Mouse (Mus musculus) embryonic facial prominence, embryonic 14.5 days (tissue): Measurements from ENCODE around the gene Adamts6. TPM values are rescaled to one million over a fixed set of nuclear protein-coding genes. Genes with fewer than 3 reads are reported as not detected.

Source experiments
- ATAC-seq: fragments of 200-750 bp; cut with Nextera tagmentation; 2 replicates; pipeline ENCODE4 v1.8.0; 2017; ENCODE audit warnings: low read depth, moderate number of reproducible peaks, moderate TSS enrichment
- DNase-seq: peaks from one replicate; pipeline ENCODE4 v3.0.0-alpha.2; 2015; ENCODE audit warnings: low spot score
- H3K27ac ChIP-seq: fragments of 300-500 bp; sonication (generic); replicated peaks from 2 replicates; pipeline ENCODE4 v1.5.1; 2014; ENCODE audit warnings: low read depth, mild to moderate bottlenecking, low read length, moderate library complexity
- H3K27me3 ChIP-seq: fragments of 300-500 bp; sonication (generic); replicated peaks from 2 replicates; pipeline ENCODE4 v1.6.1; 2014; ENCODE audit warnings: low read length; ENCODE audit not compliant: control insufficient read depth, insufficient read depth
- H3K36me3 ChIP-seq: fragments of 300-500 bp; sonication (generic); 2 replicates; pipeline ENCODE4 v1.6.1; 2014; ENCODE audit warnings: low read length, mixed read lengths; ENCODE audit not compliant: control insufficient read depth, insufficient read depth
- H3K4me1 ChIP-seq: fragments of 300-500 bp; sonication (generic); 2 replicates; pipeline ENCODE4 v1.6.1; 2014; ENCODE audit warnings: antibody characterized with exemption, low read length; ENCODE audit not compliant: control insufficient read depth, insufficient read depth
- H3K4me2 ChIP-seq: fragments of 300-500 bp; sonication (generic); 2 replicates; pipeline ENCODE4 v1.6.1; 2014; ENCODE audit warnings: low read depth, mild to moderate bottlenecking, low read length, moderate library complexity, mixed read lengths
- H3K4me3 ChIP-seq: fragments of 300-500 bp; sonication (generic); 2 replicates; pipeline ENCODE4 v1.5.1; 2014; ENCODE audit warnings: low read depth, mild to moderate bottlenecking, low read length
- H3K9ac ChIP-seq: fragments of 300-500 bp; sonication (generic); 2 replicates; pipeline ENCODE4 v1.6.1; 2014; ENCODE audit warnings: low read depth, mild to moderate bottlenecking, low read length, moderate library complexity, mixed read lengths
- H3K9me3 ChIP-seq: fragments of 300-500 bp; sonication (generic); 2 replicates; pipeline ENCODE4 v1.6.1; 2016; ENCODE audit warnings: low read length; ENCODE audit not compliant: control insufficient read depth
- WGBS: fragments of 180-500 bp; shearing (Covaris S2); extraction: QIAGEN DNeasy Blood & Tissue Kit; methylation state at CpG from one replicate; pipeline ENCODE4 v1.1.7; 2014; 5-methylcytosine and 5-hydroxymethylcytosine counted together
- polyA plus RNA-seq: library from polyadenylated mRNA; unstranded; fragments of >200 nt; fragmentation: Nextera tagmentation; extraction: Ambion mirVana; gene quantifications from 2 replicates; pipeline ENCODE4 v1.2.1, GENCODE M21; 2014

The Adamts6 gene
- 3.1 and 4.5 TPM in 2 replicates for polyA plus RNA-seq

DNA sequence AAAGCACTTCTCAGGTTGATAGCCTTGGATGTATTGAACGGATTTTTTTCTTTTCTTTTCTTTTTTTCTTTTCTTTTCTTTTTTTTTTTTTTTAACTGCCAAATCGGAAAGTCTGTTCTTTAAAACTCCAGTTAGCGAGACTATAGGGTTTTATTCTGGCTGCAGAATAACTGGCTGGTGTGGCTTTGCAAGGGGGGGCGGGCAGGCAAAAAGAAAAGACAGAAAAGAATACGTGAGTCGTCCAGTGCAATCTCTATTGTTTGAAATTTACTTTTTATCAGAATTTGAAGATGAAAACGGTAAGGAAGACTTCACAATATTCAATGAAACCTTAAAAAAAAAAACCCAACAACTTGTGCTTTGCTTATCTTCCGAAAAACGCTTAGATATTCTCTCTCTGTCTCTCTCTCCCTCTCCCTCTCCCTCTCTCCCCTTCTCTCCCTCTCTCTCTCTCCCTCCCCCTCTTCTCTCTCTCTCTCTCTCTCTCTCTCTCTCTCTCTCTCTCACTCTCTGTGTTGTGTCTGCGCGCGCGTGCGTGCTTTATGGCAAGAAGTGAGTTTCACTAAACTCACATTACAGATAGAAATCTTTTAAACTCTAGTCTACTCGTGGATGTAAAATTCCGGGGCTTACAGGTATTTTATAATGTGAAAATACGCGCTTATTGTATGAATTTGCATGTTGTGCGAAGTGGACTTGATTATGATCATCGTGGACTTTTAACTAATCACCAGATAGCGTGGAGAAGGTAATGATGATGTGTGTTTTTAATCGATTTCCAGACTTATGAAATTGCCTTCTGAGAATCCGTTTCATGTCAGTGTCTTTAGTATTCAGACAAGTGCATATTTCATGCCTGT lies at the start of gene Adamts6:
Gene Adamts6 (plus strand): TSS at position 470 of the 860 bp plus-strand sequence.
- H3K27me3 ChIP-seq: no peaks in the 10 kb centered on the region
- H3K36me3 ChIP-seq: no peaks in the 10 kb centered on the region
- no peak for ATAC-seq
- peak within 1 kb of the TSS; percentile 82 for H3K27ac ChIP-seq
- no peaks in the 10 kb centered on the region for H3K4me1 ChIP-seq
- under 1% methylated on average over 23 of the region's 23 CpGs for WGBS
- H3K9me3 ChIP-seq: no peaks in the 10 kb centered on the region
- H3K9ac ChIP-seq: peak within 1 kb of the TSS; percentile 63
- H3K4me3 ChIP-seq: peak within 1 kb of the TSS; percentile 39
- peak within 1 kb of the TSS; percentile 62 for H3K4me2 ChIP-seq
- DNase-seq: peak; percentile 56

DNA sequence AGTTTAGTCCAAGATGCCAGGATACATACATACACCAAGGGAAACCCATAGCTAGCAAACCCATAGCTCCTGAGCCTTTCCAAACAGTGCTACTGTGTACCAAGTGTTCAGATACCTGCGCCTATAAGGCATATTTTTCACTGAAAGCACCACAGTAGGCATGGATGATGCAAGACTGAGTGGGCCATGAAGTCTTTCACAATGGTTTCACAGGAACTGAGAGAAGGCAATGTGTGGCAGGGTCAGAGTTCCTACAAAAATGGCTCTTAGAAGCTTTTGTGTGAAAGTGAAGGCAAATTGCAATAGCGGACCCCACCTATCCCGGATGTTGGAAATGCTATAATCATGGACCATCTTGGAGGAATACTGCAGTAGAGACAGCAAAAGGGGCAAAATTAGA lies 28.6 kb upstream of the Adamts6 start:
- Histone ChIP-seq H3K4me1 (no peaks in the 10 kb centered on the region), H3K27me3 (no peaks in the 10 kb centered on the region), H3K36me3 (no peaks in the 10 kb centered on the region), H3K4me2 (no peak overlapping the region), H3K4me3 (no peak overlapping the region), H3K9me3 (0 out of 2 replicates have a peak, but pooled peaks cover 4% of the 10 kb centered on the region), H3K27ac (no peak overlapping the region), H3K9ac (no peak overlapping the region)
- WGBS: 87% methylated on average over 3 of the region's 3 CpGs
- DNase-seq (no peak), ATAC-seq (no peak)

DNA sequence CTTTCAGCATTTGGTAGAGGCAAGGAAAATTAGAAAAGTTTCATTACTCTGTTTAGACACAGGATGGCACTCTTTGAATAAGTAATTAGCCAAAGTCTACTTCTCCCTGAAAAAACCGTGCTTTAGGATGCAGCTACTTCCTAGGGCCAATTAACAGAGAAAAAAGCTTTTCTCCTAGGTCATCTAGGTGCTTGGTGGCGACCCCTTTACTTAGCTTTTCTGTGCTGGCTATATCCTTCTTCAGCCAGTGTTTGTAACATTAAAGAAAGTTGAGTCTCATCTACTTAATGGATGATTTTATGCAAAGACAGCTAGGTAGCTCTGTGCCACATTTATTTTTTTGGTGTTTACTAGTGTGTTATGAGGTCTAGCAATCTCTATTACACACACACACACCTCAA lies 2.6 kb upstream of the Adamts6 start:
- peak overlapping the region; percentile 62; the same call in 1 of the 2 replicates for H3K4me2 ChIP-seq
- H3K36me3 ChIP-seq: no peaks in the 10 kb centered on the region
- H3K27ac ChIP-seq: peak overlapping the region; percentile 82; the same call in 1 of the 2 replicates
- ATAC-seq: no peak
- no peak overlapping the region for H3K9ac ChIP-seq
- 3% methylated on average over 2 of the region's 2 CpGs for WGBS
- DNase-seq: peak; percentile 78
- H3K27me3 ChIP-seq: no peaks in the 10 kb centered on the region
- no peaks in the 10 kb centered on the region for H3K9me3 ChIP-seq
- no peaks in the 10 kb centered on the region for H3K4me1 ChIP-seq
- 0 out of 2 replicates have a peak overlapping the region, but pooled peaks have one; percentile 39 for H3K4me3 ChIP-seq

DNA sequence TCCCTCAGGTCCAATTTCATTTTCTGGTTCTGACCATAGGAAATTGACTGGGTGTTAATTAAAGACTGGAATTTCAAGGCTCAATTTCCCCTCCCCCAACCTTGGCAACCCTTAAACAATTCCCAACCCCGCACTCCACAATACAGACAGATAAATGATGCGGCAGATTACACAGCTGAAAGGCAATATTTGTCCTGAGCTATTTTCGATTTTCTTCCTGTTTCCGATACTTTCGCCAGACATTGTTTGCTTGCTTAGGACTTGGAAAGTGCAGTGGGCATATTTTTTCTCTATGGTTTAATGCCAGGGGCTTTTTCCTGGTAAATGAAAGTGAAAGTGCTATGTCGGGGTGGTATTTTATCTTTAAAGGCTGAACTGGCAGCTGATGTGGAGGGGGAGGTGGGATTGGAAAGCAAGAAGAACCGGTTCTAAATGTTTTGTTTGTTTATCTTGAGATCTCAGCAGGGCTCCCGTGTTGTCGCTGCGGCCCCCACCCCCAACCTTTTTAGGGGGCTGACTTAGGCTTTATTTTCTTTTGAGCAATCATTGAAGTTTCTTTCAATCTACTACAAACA lies 1.8 kb upstream of the Adamts6 start:
- Histone ChIP-seq H3K9ac (peak overlapping the region; percentile 63), H3K9me3 (no peaks in the 10 kb centered on the region), H3K4me3 (peak overlapping the region; percentile 39), H3K27ac (peak overlapping the region; percentile 82), H3K4me1 (no peaks in the 10 kb centered on the region), H3K36me3 (no peaks in the 10 kb centered on the region), H3K4me2 (peak overlapping the region; percentile 62), H3K27me3 (no peaks in the 10 kb centered on the region)
- ATAC-seq (no peak), DNase-seq (peak; percentile 54)
- WGBS: 1% methylated on average over 10 of the region's 10 CpGs

DNA sequence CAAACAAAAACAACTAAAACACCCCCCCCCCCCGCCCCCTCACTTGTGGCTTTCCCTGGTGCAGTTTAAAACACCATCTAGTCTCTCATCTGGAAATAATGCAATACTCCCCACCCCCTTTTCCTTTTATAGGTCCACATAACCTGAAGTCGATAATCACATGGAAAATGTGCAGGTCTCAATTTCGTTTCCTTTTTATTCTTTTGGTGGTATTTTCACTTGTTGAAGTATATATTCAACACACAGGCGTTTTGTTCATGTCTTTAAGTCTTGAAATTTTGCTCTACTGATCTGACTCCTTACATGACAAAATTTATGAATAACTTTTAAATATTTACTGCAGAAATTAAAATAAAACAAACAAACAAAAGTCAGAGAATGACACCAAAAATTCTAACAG lies 1.3 kb upstream of the Adamts6 start:
- H3K27me3 ChIP-seq: no peaks in the 10 kb centered on the region
- ATAC-seq: no peak
- H3K4me2 ChIP-seq: peak overlapping the region; percentile 62
- no peaks in the 10 kb centered on the region for H3K36me3 ChIP-seq
- peak overlapping the region; percentile 63 for H3K9ac ChIP-seq
- peak; percentile 43 for DNase-seq
- H3K27ac ChIP-seq: peak overlapping the region; percentile 82
- peak overlapping the region; percentile 39 for H3K4me3 ChIP-seq
- no peaks in the 10 kb centered on the region for H3K9me3 ChIP-seq
- under 1% methylated on average over 4 of the region's 4 CpGs for WGBS
- H3K4me1 ChIP-seq: no peaks in the 10 kb centered on the region

DNA sequence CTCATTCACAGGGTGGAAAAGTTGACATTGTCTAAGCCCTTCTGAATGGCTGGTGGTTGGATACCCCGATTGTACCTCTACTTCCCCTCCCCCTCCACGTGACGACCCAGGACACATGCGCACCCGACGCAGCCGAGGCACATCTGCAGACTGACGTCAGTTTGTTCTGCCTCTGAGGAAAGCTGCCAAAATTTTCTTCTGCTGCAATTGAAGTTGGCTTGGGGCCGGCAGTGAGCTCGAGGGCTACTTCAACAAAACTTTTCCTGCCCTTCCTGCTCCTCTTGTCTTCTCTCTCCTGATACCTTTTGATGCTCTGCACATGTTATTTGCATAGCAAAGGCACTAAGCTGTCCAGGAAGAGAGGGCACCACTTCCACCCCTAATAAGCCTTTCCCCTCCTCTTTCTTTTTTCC lies 732 bp upstream of the Adamts6 start:
- Histone ChIP-seq H3K4me3 (peak overlapping the region; percentile 39), H3K27ac (peak overlapping the region; percentile 82), H3K9me3 (no peaks in the 10 kb centered on the region), H3K4me2 (peak overlapping the region; percentile 62), H3K9ac (peak overlapping the region; percentile 63), H3K4me1 (no peaks in the 10 kb centered on the region), H3K27me3 (no peaks in the 10 kb centered on the region), H3K36me3 (no peaks in the 10 kb centered on the region)
- 0% methylated on average over 10 of the region's 10 CpGs for WGBS
- ATAC-seq (peak; percentile 95), DNase-seq (peak; percentile 99)

DNA sequence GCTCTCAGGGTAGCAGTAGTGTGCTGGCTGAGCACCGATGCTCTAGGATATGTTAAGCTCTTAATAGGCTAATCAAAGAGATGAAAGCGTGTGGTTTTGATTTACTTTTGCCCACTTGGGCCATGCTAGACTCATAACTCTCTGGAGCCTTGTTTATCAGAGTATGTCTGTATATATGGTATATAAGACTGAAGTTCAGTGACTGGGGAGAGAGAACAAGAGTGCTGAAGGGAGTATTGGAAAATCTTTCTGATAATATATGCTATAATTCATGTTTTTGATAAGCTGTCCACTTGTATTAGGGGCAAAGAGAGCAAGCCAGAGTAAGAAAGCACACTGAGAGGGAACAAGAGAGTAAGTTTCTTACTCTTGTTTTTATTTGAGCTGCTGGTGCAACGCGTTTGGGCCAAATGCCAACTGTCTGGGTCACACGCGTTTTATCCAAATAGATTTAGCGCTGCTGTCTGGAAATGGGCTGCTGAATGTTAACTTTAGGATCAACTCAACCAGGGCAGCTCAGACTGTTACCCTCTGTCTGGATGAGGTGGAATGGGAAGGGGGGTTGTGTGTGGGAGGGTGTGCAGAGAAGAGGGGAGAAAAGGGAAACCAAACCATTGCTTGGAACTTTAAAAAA lies 708 bp downstream of the Adamts6 start:
- Histone ChIP-seq H3K9ac (peak overlapping the region; percentile 63), H3K4me3 (peak overlapping the region; percentile 39), H3K4me1 (no peaks in the 10 kb centered on the region), H3K9me3 (no peaks in the 10 kb centered on the region), H3K27ac (peak overlapping the region; percentile 82), H3K27me3 (no peaks in the 10 kb centered on the region), H3K36me3 (no peaks in the 10 kb centered on the region), H3K4me2 (peak overlapping the region; percentile 62)
- ATAC-seq (peak; percentile 62), DNase-seq (peak; percentile 91)
- 0% methylated on average over 7 of the region's 7 CpGs for WGBS

DNA sequence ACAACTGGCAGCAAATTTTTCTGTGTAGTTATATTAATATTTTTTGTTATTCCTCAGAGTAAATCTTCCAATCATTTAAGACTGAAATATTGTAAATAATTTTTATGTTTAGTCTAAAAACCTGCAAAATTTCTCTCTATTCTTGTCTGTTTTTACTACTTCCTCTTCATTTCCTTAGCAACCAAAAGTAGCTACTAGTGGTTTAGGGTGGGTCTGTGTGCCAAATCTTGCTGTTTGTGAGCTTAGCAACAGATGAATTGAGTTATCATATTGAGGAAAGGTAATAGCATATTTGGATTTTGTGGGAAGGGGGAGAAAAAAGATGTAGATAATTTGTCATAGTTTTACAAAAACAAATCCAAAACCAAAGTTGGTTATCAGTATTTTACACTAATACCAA lies 1.5 kb downstream of the Adamts6 start:
- no peaks in the 10 kb centered on the region for H3K36me3 ChIP-seq
- H3K4me2 ChIP-seq: peak overlapping the region; percentile 62
- no peaks in the 10 kb centered on the region for H3K9me3 ChIP-seq
- H3K4me3 ChIP-seq: peak overlapping the region; percentile 39
- peak overlapping the region; percentile 63; the same call in 1 of the 2 replicates for H3K9ac ChIP-seq
- no peaks in the 10 kb centered on the region for H3K27me3 ChIP-seq
- H3K27ac ChIP-seq: peak overlapping the region; percentile 82; the same call in 1 of the 2 replicates
- no peaks in the 10 kb centered on the region for H3K4me1 ChIP-seq
- ATAC-seq: no peak
- peak; percentile 13 for DNase-seq
